Mouse (Mus musculus) thymus, postnatal 0 days (tissue): ENCODE measurements around the gene 4930524B15Rik. TPM values are rescaled to one million over a fixed set of nuclear protein-coding genes. Genes with fewer than 3 reads are reported as not detected.
"Not testable (repeated sequence)": the region's sequence is repeated elsewhere in the genome, so short reads cannot be mapped to it uniquely, and the experiment has no call there.

Experiments used
- DNase-seq: peaks from one replicate; pipeline ENCODE4 v3.0.0-alpha.2; 2015; ENCODE audit warnings: low spot score
- polyA plus RNA-seq: library from polyadenylated mRNA; unstranded; fragments of >200 nt; fragmentation: Nextera tagmentation; extraction: Ambion mirVana; gene quantifications from 2 replicates; pipeline ENCODE4 v1.2.1, GENCODE M21; 2015

4930524B15Rik gene
- polyA plus RNA-seq, result 0.09 TPM in 1 of 2 replicates, not detected in the other

DNA sequence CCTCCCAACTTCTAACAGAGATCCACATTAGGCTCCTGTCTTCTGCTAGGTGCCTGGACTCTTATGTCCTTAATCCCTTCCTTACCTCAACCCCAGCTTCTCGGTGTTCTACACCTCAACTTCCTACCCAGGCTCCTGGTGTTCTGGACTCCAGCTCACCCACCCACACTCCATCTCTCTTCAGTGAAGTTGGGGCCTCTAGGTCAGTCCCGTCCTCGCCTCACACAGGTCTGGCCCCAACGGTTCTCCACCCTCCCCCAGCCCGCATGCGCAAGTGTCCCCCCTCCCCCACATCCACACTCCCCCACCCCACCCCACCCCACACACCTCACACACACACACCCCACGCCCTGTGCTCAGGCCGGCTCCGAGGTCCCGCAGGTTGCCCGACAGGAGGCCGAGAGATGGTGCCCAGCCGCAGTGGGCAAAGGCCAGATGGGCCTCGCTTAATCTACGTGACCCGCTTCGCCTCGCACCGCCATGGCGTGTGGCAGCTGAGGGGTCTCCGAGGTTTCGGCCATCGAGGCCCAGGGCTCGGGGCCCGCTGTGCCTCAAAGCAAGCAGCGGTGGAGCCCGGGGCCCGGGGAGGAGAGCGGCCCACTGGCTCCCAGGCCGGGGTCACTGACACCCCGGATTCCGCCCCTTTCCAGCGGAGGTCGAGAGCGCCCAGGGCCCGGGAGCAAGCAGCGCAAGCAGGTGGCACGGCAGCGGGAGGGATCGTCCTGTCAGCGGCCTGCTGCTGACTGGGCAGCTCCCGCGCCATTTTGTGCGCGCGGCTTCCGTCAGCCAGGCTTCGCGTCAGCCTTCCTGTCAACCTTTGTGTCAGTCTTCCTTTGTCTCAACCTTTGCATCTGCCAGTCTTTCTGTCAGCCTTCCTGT, at the start of gene 4930524B15Rik:
TSS of gene 4930524B15Rik (plus strand) at position 337 of the 879 bp plus-strand sequence.
- DNase-seq, result no peak

DNA sequence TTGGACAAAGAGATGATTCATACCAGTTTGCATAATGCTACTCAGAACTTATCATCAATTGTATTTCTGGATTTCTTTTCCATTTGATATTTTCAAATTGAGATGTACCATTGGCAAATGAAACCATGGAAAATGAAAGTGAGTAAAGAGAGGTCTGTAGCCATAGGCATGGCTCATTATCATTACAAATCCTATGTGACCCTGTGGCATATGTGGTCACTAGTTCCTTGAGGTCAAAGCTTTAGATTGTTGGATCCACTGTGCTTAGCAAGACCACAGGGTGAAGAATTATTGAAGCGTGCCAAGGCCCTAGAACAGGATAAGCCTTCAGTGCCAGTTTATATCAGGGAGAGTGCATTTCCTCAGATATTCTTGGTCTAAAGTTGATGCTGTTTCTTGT, 47.6 kb upstream of the 4930524B15Rik start:
- DNase-seq, result no peak

DNA sequence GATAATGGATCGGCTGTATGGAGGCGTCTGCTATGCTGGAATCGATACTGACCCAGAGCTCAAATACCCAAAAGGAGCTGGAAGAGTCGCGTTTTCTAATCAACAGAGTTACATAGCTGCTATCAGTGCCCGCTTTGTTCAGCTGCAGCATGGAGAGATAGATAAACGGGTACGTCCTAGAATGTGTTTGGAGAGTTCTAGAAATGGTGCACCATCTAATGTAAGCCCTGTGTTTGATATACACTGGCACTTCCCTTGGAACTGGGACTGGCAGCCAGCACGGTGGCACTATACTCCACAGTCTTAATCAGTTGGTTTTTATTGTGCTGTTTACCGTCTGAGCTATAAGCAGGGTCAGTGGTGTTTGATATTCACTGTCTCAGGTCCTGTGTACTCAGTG, 35.3 kb upstream of the 4930524B15Rik start:
- DNase-seq, result no peak

DNA sequence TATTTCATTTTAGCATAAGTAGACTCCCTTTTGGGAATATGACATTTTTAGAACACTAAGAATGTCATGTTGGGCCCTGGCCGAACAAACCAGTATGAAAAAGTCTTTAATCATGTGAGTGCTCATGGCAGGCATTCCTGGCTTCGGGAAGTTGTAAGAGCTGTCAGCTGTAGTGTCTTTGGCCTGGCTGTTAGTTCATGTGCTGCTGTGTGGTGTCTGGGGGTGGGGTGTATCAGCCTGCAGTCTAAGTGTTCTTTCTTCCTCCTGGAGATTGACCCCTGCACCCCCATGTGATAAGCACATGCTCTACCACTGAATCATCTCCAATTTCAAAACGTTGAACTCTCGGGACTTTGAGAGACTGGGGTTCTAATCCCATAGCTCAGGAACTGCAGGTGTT, 29.7 kb upstream of the 4930524B15Rik start:
- no peak for DNase-seq

DNA sequence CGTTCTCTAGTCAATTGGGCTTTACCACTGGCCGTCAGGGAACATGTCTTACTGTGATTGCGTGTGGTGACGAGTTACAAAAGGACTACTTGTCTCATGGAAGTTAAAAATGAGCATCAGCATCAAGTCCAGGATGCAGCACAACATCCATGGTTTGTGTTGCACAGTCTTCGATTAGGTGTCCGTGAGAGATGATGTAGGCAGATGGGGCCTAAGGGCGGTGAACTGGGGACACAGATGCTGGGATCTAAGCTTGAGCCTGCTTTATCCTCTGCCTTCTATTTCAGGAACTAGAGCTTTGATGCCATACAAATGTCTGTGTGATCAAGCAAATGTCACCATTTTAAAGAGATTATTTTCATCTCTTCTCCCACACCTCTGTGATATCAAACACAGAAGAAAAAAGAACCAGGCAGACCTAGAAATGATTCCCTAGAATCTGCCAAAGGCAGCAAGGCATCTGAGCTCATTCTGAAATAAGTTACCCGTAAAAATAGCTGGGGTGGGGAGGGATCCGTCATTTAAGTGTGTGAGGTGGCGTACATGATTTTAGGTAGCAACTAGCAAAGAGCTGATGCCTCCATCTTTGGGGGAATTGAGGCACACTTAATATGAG, 28.4 kb upstream of the 4930524B15Rik start:
- no peak for DNase-seq

DNA sequence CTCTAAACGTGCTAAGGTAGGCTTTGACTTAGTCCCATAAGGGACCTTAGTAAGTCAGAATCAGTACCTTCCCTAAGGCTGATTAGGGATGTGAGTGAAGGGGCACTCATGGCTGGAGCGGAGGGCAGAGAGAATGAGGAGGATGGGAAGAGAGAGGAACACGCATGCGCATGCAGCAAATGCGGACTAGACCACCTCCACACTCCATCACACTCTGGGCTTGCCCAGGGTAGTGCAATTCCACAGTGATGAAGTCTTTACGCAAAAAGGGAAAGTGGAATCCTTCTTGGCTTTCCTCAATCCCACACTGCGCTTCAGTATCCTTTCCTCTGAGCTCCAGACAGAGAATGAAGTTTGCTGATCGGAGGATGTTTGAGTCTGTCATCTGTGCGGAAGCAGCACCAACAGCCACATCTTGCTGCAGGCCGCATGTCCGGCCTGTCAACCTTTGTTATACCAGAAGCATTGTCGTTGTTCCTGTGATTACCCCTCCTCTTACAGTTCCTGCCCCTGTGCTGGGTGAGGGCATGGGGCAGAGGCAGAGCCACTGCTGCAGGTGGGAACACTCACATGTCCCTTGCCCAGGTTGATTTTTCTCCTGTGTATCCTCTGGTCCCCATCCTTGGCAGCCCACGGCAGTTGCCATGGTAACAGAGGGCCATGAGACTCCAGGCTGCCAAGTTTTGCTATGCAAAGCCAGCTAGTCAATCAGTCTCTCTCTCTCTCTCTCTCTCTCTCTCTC, 24.3 kb upstream of the 4930524B15Rik start:
- DNase-seq, result no peak

DNA sequence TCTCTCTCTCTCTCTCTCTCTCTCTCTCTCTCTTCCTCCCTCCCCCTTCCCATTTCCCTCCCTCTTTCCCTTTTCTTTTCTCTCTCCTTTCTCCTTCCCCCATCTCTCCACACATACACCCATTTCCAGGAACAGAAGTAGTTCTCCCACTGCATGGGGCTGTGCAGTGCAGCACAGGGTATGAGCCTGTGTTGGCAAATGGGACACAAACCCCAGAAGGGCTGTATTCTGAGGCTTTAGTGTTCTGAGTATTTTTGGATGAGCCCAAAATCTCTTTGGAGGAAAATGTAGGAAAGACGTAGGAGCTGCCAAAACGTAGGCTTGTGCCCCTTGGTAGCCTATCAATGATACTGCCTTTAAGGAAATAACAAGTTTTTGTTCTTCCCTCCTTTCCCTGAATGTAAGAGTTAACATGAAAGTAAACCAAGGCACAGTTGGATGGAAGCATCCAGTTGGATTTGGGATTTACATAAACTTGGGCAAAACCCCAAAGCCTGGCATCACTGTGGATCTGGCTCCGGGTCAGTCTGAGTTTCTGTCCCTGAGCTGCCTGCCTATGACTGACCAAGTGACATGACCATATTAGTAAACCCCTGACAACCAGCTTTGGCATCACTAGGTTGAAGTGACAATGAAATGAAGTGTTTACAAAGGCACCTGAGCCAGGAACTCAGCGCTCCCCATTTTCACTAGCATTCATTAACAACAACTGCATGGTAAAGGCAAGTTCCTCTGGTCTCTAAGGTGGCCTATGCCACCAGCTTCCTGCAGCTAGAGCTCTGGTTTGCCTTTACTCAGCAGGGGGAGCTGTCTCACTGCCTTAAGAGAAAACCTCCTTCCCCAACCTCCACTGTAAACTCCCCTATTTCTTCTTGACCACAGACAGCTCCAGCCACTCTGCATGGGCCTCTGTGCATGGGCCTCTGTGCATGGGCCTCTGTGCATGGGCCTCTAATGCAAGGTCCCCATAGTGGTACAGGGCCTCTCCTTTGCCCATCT, 23.5 kb upstream of the 4930524B15Rik start:
- peak; percentile 66 for DNase-seq

DNA sequence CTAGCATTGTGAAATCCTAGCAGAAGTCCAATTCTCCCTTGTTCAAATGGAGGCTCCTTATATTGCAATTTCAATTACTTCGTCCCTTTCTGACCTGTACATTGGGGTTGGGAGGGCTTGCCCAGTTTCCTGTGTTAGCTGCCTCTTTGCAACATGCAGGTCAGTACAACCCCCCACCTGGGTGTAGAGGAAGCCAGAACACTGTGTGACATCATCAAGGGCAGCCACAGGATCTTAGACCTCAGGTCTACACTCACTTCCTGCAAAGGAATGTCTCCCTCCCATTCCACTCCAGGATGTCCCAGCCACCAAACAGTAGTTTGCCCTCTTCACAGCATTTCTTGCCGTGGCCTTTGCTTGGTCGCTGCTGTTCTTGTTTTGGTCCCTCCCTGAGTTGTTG, 19.9 kb upstream of the 4930524B15Rik start:
- DNase-seq, result peak; percentile 50

DNA sequence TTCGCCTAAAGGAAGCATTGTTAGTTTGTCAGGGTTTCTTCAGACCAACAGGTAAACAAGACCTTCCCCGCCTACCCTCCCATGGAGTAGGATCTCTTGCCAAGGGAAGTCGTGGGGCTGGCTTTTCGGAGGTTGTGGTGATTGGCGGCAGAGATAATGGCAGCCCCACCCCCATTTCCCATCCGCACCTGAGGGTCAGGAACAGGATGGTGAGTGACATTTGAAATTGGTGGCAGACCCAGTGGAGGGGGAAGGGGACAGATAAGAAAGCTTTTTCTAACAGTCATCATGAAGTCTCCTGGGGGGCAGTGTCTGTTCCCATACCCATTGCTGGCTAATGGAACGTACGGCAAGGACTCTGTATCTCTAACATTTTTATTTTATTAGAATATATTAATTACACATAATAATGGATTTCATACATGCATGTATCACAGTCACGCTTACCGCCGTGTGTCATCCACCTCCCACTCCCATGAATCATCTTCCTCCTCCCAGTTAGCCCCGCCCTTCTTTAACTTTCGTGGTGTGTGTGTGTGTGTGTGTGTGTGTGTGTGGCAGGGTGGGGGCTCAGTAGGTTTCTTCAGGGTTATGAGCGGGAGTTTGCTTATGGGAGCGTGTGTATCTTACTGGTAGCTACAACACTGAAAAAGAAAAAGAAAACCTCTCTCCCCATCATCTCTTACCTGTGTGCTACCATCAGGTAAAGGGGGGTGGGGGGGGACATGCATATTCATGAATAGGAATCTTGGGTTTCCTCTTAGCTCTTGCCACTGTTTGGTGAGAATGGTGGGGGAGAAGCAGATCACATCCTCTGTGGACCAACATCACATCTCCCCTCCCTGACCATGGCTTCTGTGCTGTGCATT, 16.7 kb upstream of the 4930524B15Rik start:
- DNase-seq, result peak; percentile 35

DNA sequence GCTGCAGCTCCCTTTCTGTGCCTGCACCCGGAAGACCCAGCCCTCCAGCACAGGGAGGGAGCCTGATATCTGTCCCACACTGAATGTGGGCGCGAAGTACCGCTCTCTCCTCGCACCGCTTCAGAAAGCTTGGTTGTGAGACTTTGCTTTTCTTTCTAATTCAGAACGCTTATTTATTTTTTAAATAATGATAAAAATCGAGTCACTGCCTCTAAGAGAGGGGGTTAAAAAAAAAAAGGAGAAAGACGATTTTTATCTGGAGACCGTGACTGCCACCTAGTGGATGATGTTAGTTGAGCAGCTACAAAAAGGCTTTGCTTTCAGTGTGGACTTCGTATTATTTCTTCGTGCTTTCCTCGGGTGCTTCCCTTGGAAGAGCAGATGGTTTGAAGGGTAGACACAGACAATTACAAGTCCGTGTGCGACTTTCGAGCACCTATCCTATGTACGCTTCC, 16.0 kb upstream of the 4930524B15Rik start:
- DNase-seq, result peak; percentile 86

DNA sequence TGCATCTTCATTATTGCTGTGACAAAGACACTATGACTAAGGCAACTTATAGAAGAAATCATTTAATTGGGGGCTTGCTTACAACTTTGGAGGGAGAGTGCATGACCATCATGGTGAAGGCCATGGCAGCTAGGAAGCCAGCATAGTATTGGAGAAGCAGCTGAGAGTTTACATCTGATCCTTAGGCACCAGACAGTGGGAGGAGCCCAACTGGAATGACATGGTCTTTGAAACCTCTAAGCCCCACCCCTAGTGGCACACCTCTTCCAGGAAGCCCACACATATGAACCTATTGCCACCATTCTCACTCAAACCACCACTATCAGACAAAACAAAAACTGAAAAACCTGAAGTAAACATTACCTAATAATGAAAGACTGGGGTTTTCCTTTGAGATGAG, 5.3 kb upstream of the 4930524B15Rik start:
- no peak for DNase-seq

DNA sequence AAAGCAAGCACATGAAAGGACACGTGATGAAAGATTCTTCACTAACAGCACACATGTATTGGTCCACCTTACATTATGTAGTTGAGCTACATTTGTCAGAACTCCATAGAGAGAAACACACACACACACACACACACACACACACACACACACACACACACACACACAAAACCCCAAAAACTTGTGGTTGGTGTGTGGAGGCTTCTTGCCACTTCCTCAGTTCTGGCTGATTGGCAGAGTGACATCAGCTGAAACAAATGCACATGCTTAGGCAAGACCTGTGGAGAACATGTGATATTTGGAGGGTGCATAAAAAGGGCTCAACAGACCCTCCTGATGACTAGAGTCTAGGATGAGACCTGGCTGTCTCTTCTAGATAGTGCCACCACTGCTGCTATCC, 1.4 kb upstream of the 4930524B15Rik start:
- peak; percentile 27 for DNase-seq

DNA sequence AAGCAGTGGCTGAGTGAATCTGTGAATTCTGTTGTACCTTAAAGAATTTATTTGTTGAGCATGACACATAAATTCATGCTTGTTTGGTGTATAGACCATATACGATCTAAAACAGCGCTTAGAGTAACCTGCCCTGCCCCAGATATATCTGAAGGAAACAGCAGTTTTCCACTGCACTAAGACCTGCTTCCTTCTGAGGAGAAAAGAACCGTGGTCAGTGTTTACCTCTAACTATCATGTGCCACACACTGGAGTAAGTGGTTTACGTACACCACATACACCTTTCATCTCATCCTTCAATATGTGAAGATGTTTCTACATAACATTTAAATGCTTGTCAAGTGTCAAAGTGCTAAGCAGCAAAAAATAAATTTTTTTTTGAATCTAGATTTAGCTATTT, 8.7 kb downstream of the 4930524B15Rik start:
- DNase-seq, result no peak

DNA sequence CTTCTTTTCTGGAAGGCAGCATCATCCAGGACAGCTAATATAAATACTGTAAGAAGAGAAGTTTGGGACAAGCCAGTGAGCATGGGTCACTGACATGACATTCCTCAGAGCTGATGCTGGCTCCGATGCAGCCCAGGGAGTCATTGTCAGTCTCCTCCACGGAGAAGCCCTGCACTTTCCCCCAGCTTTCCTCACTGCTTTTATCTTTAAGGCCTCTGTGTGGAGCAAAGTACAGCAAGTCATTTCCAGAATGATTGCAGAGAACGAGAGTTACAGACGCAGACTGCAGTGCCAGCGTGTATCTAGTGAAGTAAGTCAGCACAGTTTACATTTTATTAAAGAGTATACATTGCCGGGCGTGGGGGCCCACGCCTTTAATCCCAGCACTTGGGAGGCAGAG, 9.4 kb downstream of the 4930524B15Rik start:
- DNase-seq, result no peak

DNA sequence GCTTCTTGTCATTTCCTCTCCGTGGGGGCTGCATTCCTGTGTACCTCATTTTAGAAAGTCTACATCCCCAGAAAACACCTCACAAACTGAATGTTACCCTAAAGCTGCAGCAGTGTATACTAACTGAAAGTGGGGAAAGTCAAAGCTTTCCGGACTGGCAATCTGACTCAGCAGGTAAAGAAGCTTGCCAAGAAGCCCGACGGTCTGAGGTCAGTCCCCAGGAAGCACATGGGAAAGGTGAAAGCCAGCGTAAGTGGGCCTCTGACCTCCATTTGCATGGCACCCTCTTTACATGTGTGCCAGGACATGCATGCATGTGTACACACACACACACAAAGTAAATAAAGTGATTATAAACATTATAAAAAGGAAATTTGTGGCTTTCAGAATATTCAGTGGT, 10.3 kb downstream of the 4930524B15Rik start:
- no peak for DNase-seq

DNA sequence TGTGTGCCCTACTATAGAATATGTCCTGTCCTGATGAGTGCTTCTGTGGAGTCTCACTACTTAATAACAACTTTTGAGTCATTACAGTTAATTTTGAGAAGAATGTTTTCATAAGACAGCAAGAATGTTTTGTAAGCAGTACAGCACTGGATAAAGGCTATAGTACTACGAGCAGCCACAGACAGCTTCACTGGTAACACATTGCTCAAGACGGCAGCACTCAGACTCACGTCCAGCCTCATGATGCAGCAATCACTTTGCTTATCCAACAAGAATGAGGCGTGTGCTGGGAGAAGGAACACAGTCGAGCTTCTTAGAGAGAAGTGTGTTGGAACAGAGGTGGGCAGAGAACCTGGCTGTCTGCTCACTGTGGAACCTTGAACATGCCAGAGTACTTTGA, 10.7 kb downstream of the 4930524B15Rik start:
- no peak for DNase-seq

DNA sequence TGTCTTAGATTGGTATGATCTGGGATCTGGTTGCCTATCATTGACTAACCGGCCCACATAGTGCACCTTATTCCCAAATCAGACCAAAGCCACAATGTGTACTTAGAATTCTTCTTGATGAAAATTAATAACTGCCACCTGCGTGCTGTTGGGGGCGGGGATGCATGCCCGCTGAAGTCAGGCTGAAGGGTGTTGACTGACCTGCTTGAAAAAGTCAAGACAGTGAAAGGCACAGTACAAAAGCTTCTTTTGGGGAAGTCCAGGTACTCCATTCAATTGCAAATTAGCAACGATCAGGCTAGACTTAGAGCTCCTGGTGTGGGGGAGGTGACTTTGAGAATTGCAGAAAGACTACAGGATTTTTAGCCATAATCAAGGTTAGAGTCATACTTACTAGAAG, 14.7 kb downstream of the 4930524B15Rik start:
- not testable (repeated sequence) for DNase-seq

DNA sequence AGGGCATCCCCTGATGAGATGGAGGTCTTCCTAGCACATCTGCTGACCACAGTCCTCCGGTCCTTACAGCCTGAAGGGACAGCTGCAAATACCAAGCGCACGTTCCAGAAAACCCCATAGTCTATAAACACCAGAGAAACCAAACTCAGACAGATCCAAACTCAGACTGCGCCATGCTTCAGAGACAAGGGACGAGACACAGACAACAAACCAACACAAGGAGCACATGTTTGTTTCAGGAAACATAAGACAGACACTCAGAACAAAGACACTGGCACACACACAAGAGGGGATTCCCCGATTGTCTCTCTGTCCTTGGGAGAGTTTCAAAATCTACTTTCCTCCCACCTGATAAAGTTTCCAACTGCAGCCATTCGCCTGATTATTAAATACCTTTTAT, 16.4 kb downstream of the 4930524B15Rik start:
- no peak for DNase-seq

DNA sequence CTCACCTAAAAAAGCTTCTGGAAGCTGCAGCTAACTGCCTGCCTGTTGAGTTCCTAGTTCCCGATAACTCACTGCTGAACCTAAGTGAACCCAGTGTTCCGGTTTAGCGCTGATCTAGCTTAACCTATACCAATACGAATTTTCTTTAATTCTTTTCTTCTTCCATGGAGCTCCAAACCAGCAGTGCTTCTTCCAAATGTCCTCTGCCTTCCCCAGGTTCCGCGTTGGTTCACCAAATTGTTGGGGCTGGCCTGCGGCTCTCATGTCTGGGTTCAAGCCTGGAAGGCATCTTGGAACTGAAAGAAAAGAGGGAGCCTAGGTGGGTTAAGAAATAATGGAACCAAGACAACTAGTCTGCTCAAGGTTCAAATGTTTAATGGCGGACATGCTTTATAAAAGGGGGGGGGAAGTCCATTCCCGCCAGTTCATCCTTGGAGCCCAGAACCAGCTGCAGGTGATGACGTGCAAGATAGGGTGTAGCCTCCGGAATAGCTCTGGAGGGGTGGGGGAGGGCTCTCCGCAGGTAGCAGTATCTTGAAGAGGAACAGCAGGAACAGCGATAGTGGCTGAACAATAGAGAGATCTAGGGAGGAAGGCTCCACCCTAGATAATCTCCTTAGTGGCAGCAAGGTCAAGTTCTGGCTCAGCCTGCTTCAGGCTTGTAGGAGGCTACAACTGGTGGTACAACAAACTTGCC, 17.0 kb downstream of the 4930524B15Rik start:
- not testable (repeated sequence) for DNase-seq
